Mouse (Mus musculus) hindbrain, embryonic 12.5 days (tissue): ENCODE measurements around the gene 0610012G03Rik. TPM values are rescaled to one million over a fixed set of nuclear protein-coding genes. Genes with fewer than 3 reads are reported as not detected.

ENCODE experiments used
- ATAC-seq: fragments of 200-750 bp; cut with Nextera tagmentation; 2 replicates; pipeline ENCODE4 v1.8.0; 2017; ENCODE audit warnings: moderate TSS enrichment; ENCODE audit not compliant: low FRiP score
- H3K27ac ChIP-seq: fragments of 300-500 bp; sonication (generic); 2 replicates; pipeline ENCODE4 v1.5.1; 2016; ENCODE audit warnings: mild to moderate bottlenecking
- H3K27me3 ChIP-seq: fragments of 300-500 bp; sonication (generic); 2 replicates; pipeline ENCODE4 v1.6.1; 2016; ENCODE audit warnings: mild to moderate bottlenecking
- H3K36me3 ChIP-seq: fragments of 300-500 bp; sonication (generic); 2 replicates; pipeline ENCODE4 v1.6.1; 2016; ENCODE audit warnings: mild to moderate bottlenecking
- H3K4me1 ChIP-seq: fragments of 300-500 bp; sonication (generic); 2 replicates; pipeline ENCODE4 v1.6.1; 2016
- H3K4me2 ChIP-seq: fragments of 300-500 bp; sonication (generic); replicated peaks from 2 replicates; pipeline ENCODE4 v1.6.1; 2016; ENCODE audit warnings: mild to moderate bottlenecking
- H3K4me3 ChIP-seq: fragments of 300-500 bp; sonication (generic); 2 replicates; pipeline ENCODE4 v1.5.1; 2016; ENCODE audit warnings: mild to moderate bottlenecking
- H3K9ac ChIP-seq: fragments of 300-500 bp; sonication (generic); 2 replicates; pipeline ENCODE4 v1.6.1; 2016; ENCODE audit warnings: mild to moderate bottlenecking, moderate library complexity
- H3K9me3 ChIP-seq: fragments of 300-500 bp; sonication (generic); replicated peaks from 2 replicates; pipeline ENCODE4 v1.6.1; 2016; ENCODE audit warnings: mild to moderate bottlenecking
- WGBS: fragments of 180-500 bp; shearing (Covaris S2); methylation state at CpG from one replicate; pipeline ENCODE4 v1.1.7; 2016; 5-methylcytosine and 5-hydroxymethylcytosine counted together
- polyA plus RNA-seq: library from polyadenylated mRNA; unstranded; fragments of >200 nt; fragmentation: Nextera tagmentation; extraction: Ambion mirVana; gene quantifications from 2 replicates; pipeline ENCODE4 v1.2.1, GENCODE M21; 2016

Gene 0610012G03Rik
- polyA plus RNA-seq, 1 experiment from 2014 or later: 88.2 TPM

DNA sequence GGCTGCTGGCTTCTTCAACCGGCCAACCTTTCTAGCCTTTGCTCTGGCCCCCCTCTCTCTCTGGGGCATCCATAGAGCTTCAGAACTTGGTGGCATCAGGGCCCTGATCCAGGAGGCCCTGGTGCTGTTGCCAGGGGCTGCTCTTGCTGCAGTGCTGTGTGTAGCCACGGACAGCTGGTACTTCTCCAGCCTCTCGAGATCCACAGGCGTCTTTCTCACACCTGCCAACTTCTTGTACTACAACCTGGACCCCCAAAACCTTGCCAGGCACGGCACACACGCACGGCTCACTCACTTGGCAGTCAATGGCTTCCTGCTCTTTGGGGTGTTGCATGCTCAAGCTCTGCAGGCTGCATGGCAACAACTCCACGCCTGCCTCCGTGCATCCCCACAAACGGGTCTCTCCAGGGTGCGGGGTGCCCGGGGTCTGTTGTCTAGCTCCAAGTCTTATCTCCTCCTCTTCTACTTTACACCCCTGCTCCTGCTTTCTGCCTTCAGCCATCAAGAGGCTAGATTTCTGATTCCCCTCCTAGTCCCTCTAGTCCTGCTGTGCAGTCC, 3.5 kb downstream of the 0610012G03Rik start:
- WGBS: 92% methylated on average over 12 of the region's 12 CpGs
- H3K27ac ChIP-seq: no peak overlapping the region
- no peak overlapping the region for H3K9ac ChIP-seq
- peaks cover 44% of the 10 kb centered on the region for H3K4me1 ChIP-seq
- H3K4me2 ChIP-seq: no peak overlapping the region
- no peaks in the 10 kb centered on the region for H3K9me3 ChIP-seq
- H3K27me3 ChIP-seq: no peaks in the 10 kb centered on the region
- no peak overlapping the region for H3K4me3 ChIP-seq
- peaks cover 13% of the 10 kb centered on the region; the same call in 1 of the 2 replicates for H3K36me3 ChIP-seq
- no peak for ATAC-seq

DNA sequence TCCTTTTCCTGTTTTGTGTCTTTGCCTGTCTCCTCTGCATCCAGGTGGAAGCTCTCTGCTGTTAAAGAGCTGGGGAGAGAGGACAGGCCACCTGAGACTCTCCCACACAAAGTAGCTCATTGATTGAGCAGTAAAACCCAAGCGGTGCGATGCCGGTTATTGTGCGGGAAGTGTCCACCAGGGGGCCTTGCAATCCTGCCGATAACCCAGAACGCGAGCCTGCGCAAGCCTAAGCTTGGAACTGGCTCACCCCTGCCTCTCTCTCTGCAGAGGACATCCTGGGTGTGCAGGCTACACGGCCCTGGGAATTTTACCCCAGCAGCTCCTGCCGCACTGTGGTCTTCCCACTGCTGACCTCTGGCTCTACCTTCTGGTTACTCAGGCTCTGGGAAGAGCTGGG, 4.3 kb downstream of the 0610012G03Rik start:
- Histone ChIP-seq H3K9me3 (no peaks in the 10 kb centered on the region), H3K4me2 (0 out of 2 replicates have a peak overlapping the region, but pooled peaks have one; percentile 16), H3K4me3 (no peak overlapping the region), H3K27me3 (no peaks in the 10 kb centered on the region), H3K4me1 (peaks cover 37% of the 10 kb centered on the region), H3K36me3 (peaks cover 13% of the 10 kb centered on the region; the same call in 1 of the 2 replicates), H3K9ac (no peak overlapping the region), H3K27ac (0 out of 2 replicates have a peak overlapping the region, but pooled peaks have one; percentile 45)
- ATAC-seq: peak; percentile 18; the same call in 1 of the 2 replicates
- 4% methylated on average over 10 of the region's 10 CpGs for WGBS

DNA sequence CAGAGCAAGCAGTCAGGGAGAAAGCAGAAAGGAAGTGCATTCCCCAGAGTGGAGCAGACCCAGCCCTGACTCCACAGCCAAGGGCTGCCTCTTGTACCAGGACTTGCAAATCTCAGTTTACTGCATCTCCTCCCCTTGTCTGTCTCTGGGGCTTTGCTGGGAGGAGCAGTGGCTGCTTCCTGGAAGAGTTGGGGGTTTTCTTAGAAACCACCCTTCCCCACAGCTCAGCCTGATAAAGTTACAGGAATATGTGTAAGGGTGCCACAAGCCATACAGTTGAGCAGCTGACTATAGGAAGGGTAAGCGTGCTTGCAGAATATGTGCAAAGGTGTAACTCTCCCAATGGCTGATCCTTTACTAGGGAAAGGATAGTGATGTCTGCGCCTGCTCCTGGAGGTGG, 7.7 kb downstream of the 0610012G03Rik start:
- no peak overlapping the region for H3K4me3 ChIP-seq
- H3K9me3 ChIP-seq: no peaks in the 10 kb centered on the region
- H3K27me3 ChIP-seq: peaks cover 14% of the 10 kb centered on the region; the same call in 1 of the 2 replicates
- H3K27ac ChIP-seq: no peak overlapping the region
- 68% methylated on average over 2 of the region's 2 CpGs for WGBS
- ATAC-seq: no peak
- H3K4me2 ChIP-seq: no peak overlapping the region
- peaks cover 13% of the 10 kb centered on the region; the same call in 1 of the 2 replicates for H3K36me3 ChIP-seq
- H3K9ac ChIP-seq: 0 out of 2 replicates have a peak overlapping the region, but pooled peaks have one; percentile 4
- peaks cover 16% of the 10 kb centered on the region for H3K4me1 ChIP-seq

DNA sequence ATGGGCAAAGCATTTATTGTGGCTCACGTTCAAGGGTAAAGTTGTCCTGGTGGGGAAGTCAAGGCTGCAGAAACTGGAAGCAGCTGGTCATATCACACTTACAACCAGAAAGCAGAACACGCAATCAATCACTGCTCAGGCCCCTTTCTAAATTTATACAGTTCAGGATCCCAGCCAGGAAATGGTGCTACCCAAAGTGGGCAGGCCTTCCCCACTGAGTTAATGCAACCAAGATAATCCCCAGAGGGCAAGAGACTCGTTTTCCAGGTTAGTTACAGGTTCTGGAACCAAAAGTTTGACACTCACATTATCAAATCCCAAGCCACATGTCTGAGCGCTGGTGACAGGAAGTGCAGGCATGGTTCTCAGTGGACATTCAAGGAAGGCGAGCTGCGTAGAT, 9.4 kb downstream of the 0610012G03Rik start:
- Histone ChIP-seq H3K4me1 (peaks cover 20% of the 10 kb centered on the region), H3K27ac (no peak overlapping the region), H3K9ac (no peak overlapping the region), H3K9me3 (no peaks in the 10 kb centered on the region), H3K27me3 (peaks cover 28% of the 10 kb centered on the region), H3K4me3 (no peak overlapping the region), H3K36me3 (no peaks in the 10 kb centered on the region), H3K4me2 (no peak overlapping the region)
- 75% methylated on average over 6 of the region's 6 CpGs for WGBS
- ATAC-seq: no peak

DNA sequence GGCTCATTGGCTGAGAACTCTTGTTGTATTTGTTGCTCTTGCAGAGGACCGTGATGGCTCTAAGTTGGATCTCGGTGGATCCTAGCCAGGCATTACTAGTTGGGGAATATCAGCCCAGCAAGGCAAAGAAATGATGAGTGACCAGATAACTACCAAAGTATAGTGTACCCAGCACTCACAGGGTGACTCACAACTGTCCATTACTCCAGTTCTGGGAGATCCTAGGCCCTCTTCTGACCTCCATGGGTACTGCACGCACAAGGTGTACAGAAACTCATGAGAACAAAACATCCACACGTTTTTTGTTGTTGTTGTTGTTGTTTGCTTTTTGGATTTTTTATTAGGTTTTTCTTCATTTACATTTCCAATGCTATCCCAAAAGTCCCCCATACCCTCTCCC, 11.7 kb downstream of the 0610012G03Rik start:
- no peak overlapping the region for H3K4me2 ChIP-seq
- peaks cover 31% of the 10 kb centered on the region for H3K4me1 ChIP-seq
- peaks cover 33% of the 10 kb centered on the region for H3K27me3 ChIP-seq
- WGBS: 88% methylated on average over 4 of the region's 4 CpGs
- ATAC-seq: no peak
- H3K4me3 ChIP-seq: no peak overlapping the region
- no peak overlapping the region for H3K9ac ChIP-seq
- no peaks in the 10 kb centered on the region for H3K36me3 ChIP-seq
- H3K9me3 ChIP-seq: no peaks in the 10 kb centered on the region
- no peak overlapping the region for H3K27ac ChIP-seq

DNA sequence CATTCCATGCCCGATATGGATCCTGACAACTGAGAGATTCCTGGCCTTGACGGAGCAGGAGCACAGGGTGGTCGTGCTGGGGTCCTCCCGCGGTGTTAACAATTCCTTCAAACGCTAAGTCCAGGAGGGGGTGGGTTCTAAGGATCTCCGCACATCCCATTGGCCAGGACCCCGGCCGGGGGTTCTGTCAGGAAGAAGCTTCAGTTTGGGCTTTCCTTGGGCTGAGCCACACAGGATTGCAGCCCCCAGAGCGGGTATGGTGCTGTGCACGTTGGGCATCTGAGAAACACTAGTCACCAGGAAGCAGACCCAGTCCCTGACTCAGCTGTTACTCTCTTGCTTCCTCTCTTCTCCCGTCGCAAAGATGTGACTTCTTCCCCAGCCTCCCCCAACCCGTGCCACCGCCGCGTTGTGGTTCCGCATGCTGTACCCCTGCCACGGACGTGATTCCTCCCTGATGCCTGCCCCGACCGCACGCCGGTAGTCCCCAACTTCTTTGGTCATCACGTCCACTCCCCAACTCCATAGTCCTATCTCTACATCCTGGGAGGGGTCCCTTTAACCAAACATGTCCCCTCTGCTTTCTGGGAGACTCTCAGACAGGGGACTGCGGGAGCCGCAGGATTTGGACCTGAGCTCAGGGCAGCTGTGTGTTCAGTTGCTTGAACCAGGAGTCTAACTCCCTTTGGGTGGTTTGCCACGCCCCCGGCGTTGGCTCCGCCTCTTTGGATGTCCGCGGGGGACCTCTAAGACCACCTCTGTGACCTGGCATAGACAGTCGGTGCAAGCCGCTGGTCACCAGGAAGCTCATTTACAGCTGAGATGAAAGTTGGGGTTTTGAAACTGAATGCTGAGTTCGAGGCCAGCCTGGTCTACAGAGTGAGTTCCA, 13.0 kb downstream of the 0610012G03Rik start:
- Histone ChIP-seq H3K4me3 (peak overlapping the region; percentile 30), H3K4me2 (peak overlapping the region; percentile 78), H3K27me3 (peaks cover 35% of the 10 kb centered on the region), H3K27ac (peak overlapping the region; percentile 92), H3K4me1 (peaks cover 33% of the 10 kb centered on the region), H3K9ac (peak overlapping the region; percentile 58), H3K9me3 (no peaks in the 10 kb centered on the region), H3K36me3 (no peaks in the 10 kb centered on the region)
- no peak for ATAC-seq
- 3% methylated on average over 36 of the region's 36 CpGs for WGBS

DNA sequence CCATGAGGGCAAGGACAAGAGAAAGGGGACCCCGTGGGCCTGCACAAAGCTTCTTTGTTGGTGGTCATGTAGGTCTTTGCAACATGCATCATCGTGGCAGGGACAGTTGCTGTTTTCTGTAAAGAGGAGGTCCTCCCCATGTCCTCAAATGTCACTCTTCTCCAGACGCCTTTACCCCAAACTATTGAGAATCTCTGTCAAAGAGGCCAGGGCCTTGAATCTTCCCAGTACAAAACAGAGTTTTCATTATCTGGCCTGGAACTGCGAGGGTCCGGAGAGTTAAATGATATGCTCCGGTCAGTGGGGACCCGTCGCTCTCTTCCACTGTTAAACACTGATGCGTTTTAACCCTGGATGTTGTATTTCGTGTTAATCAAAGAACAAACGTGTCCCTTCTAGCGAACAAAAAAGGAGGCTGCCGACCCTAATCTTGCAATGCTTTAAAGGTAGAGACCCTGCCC, 13.7 kb downstream of the 0610012G03Rik start:
- Histone ChIP-seq H3K4me1 (peaks cover 33% of the 10 kb centered on the region), H3K27ac (peak overlapping the region; percentile 92), H3K9ac (peak overlapping the region; percentile 58), H3K4me2 (peak overlapping the region; percentile 78), H3K36me3 (no peaks in the 10 kb centered on the region), H3K27me3 (peaks cover 35% of the 10 kb centered on the region), H3K4me3 (peak overlapping the region; percentile 45), H3K9me3 (no peaks in the 10 kb centered on the region)
- ATAC-seq: no peak
- 13% methylated on average over 13 of the region's 13 CpGs for WGBS

DNA sequence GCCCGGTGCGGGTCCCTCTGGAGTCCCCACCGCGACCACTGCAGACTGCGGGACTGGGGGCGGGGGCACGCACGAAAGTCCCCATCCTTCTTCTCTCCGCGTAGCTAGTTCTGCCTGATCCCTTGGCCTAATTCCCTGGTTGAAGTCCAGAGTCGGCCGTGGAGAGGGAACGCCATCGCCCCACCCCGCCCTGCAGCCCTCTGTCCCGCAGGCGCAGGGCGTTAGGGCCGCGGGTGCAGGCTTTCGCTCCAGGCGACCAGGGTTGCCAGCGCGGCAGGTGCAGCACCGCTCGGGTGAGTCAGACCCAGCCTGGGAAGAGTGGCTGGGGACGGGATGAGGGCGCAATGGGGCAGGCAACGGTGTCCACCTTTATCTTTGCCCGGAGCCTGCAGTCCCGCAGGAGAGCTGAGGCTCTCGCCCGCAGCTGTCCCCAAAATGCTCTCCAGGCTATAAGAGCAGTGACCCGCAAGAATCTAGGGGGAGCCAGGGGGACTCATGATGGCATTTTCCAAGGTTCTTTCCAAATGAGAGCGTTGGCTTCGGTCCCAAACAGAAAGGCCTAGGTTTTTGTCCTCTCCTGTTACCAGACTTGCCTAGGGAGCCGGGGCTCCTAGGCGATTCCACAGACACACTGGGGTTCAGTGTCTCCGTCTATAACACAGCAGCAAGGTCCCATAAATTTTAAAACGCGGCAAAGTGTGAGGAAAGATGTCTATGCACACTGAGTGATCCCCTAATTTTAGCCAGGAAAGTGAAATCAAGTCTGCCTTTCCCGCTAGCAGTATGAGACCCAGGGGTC, 14.3 kb downstream of the 0610012G03Rik start, which contains the start of gene Pigz:
Gene Pigz (plus strand): TSS at position 101 of the 799 bp plus-strand sequence.
- peak within 1 kb of the TSS; percentile 45 for H3K4me3 ChIP-seq
- peaks cover 35% of the 10 kb centered on the region for H3K27me3 ChIP-seq
- ATAC-seq: peak; percentile 33
- H3K27ac ChIP-seq: peak within 1 kb of the TSS; percentile 92
- peak within 1 kb of the TSS; percentile 78 for H3K4me2 ChIP-seq
- H3K4me1 ChIP-seq: peaks cover 33% of the 10 kb centered on the region
- WGBS: 5% methylated on average over 42 of the region's 42 CpGs
- no peaks in the 10 kb centered on the region for H3K9me3 ChIP-seq
- H3K36me3 ChIP-seq: no peaks in the 10 kb centered on the region
- peak within 1 kb of the TSS; percentile 58 for H3K9ac ChIP-seq

DNA sequence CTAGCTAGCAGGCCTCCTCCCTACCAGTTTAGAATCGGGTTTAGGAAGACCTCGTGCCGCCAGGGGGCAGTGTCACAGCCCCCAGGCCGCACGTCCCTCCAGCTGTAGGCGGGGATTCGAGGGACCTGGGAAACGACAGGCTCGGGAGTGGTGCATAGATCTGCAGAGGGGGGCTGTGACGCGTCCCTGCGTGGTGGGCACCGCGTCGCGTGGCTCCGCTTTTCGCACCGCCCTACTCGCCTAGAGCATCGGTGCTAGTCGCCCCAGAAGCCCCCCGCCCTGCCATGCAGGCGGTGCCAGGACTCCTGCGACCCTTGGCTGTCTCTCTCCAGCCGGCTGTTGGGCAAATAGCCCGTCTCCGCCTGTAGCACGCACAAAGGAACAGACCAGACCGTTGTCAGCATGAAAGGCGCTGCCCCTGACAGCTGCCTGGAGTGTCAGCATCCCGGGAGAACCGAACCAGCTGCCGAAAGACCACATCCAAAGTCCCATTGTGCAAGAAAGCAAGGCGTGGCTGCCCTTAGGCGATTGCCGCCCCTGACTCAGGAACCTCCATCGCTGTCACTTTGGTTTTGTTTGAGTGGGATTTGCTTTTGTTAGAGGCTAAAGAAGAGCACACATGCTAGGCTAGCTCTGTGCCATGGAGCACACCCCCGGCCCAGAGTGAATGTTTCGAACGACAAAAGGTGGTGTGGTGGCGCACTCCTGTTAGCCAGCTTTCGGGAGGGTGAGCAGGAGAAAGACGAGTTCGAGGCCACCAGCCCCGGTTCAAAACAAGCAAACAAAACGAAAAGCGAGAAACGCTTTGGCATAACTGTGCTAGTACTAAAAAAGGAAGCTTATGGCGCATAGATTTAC, 15.2 kb downstream of the 0610012G03Rik start:
- peaks cover 33% of the 10 kb centered on the region for H3K4me1 ChIP-seq
- no peaks in the 10 kb centered on the region for H3K36me3 ChIP-seq
- peak overlapping the region; percentile 92 for H3K27ac ChIP-seq
- no peaks in the 10 kb centered on the region for H3K9me3 ChIP-seq
- peak; percentile 95 for ATAC-seq
- peaks cover 35% of the 10 kb centered on the region for H3K27me3 ChIP-seq
- peak overlapping the region; percentile 78 for H3K4me2 ChIP-seq
- peak overlapping the region; percentile 58 for H3K9ac ChIP-seq
- under 1% methylated on average over 50 of the region's 50 CpGs for WGBS
- peak overlapping the region; percentile 45 for H3K4me3 ChIP-seq

DNA sequence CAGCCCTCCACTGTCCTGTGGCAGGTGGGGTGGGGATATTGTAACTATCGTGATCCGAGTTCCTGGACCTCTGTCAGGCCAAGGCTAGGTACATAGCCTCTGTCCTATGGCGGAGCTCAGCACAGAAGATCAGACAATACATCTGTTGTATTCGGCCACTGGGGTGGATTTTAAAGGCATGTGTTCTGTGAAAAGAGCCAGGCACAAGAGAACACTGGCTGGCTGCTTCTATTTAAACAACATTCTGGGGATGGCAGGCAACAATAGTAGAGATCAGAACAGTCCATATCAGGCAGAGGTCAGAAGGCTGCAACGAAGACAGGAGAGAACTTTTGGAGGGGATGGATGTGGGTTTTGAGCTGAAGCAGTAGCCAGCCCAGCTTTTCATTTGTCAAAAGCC, 16.0 kb downstream of the 0610012G03Rik start:
- Histone ChIP-seq H3K36me3 (no peaks in the 10 kb centered on the region), H3K4me1 (peaks cover 33% of the 10 kb centered on the region), H3K4me3 (no peak overlapping the region), H3K27ac (peak overlapping the region; percentile 92), H3K9me3 (no peaks in the 10 kb centered on the region), H3K27me3 (peaks cover 35% of the 10 kb centered on the region), H3K9ac (no peak overlapping the region), H3K4me2 (peak overlapping the region; percentile 78; the same call in 1 of the 2 replicates)
- WGBS: 32% methylated on average over 5 of the region's 5 CpGs
- peak; percentile 12; the same call in 1 of the 2 replicates for ATAC-seq

DNA sequence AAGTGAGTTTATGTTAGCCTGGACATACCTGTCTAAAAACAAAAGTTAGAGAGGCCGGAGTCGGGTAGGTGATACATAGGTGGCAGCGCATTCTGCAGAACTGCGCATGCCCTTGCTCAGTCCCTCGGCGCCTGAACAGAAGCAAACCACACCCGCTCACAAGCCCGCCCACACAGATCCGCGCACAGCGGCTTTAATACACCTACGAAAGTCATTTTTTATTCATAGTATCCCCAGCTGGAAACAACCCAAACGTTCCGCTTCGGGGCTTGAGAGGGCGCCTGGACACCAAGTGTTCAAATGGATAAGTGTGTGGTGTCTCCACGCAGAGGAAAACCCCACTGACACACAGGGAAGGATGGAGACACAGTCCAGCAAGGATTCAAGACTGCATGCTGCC, 17.0 kb downstream of the 0610012G03Rik start:
- Histone ChIP-seq H3K4me3 (no peak overlapping the region), H3K27me3 (peaks cover 28% of the 10 kb centered on the region), H3K27ac (no peak overlapping the region), H3K9ac (no peak overlapping the region), H3K36me3 (no peaks in the 10 kb centered on the region), H3K9me3 (no peaks in the 10 kb centered on the region), H3K4me1 (peaks cover 33% of the 10 kb centered on the region), H3K4me2 (0 out of 2 replicates have a peak overlapping the region, but pooled peaks have one; percentile 6)
- no peak for ATAC-seq
- WGBS: 50% methylated on average over 17 of the region's 17 CpGs
